Mouse (Mus musculus) gastrocnemius, postnatal 10 days (tissue): ENCODE results near the gene Ttc4. TPM values are rescaled to one million over a fixed set of nuclear protein-coding genes. Genes with fewer than 3 reads are reported as not detected.

Experiments used
- DNase-seq: peaks from one replicate; pipeline ENCODE4 v3.0.0; 2021; ENCODE audit warnings: mixed read lengths
- total RNA-seq, 2 experiments: library from RNA; stranded (reverse); gene quantifications; 2 replicates each; pipeline ENCODE4 v1.2.3; 2021

Ttc4 gene
- total RNA-seq, 2 experiments from 2014 or later = 22.1 to 26.7 TPM

DNA sequence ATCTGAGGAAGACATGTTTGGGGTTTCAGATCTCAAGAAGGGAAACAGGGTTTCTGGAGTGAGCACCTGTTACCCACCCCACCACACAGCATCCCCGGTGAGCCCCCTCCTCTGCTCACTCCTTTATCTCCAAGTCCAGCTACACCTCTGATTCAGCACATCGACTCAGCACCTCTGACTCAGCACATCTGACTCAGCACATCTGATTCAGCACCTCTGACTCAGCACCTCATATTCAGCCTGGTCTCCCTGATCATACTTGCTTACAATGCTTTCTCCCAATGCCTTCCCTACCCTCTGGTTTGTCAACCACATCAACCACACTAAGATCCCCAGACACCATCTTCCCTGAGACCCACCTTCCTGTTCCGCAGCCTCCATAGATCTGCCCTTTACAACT lies 65.2 kb downstream of the Ttc4 start:
- DNase-seq = no peak

DNA sequence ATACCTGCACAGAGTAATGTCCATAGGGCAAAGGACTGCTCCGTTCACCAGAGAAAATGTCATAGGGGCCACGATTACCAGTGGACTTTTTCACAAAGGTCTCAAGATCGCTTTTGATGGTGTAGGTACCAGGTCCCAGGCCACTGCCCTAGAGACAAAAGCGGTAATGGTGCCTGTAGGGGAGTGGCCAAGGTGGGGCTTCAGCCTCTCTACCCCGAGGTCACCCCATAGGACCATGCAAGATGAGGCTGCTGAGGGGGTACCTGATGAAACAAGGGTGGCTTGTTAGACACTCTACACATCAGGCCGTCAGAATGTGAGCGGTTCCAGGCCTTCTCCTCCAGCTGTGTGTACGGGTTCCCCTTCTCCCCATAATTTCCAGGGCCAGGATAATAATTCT lies 65.6 kb downstream of the Ttc4 start:
- no peak for DNase-seq

Other genes with a start within 250 kb of the Ttc4 start
- gene Pcsk9, start 214.6 kb downstream of the Ttc4 start, total RNA-seq = under 1 TPM in 1 of 2 experiments, not detected in 1; 0.12 TPM
- gene Bsnd, start 186.7 kb downstream of the Ttc4 start, total RNA-seq = under 1 TPM; 0.12 to 0.36 TPM
- 10 to 100 TPM; 15.1 to 16.9 TPM for gene Dhcr24, start 117.9 kb downstream of the Ttc4 start, total RNA-seq
- gene Lexm, start 61.7 kb downstream of the Ttc4 start, total RNA-seq = not detected
- gene Ttc22, start 56.5 kb downstream of the Ttc4 start, total RNA-seq = under 1 TPM; 0.16 to 0.26 TPM
- gene Pars2, start 27.9 kb downstream of the Ttc4 start, total RNA-seq = 1 to 10 TPM; 3.9 to 4.5 TPM
- under 1 TPM; 0.16 to 0.47 TPM for gene Mroh7, start 52.0 kb upstream of the Ttc4 start, total RNA-seq
- gene Fam151a, start 54.9 kb upstream of the Ttc4 start, total RNA-seq = not detected
- gene Acot11, start 126.1 kb upstream of the Ttc4 start, total RNA-seq = 1 to 10 TPM; 5.3 to 7.4 TPM
- 10 to 100 TPM; 29.4 to 35.1 TPM for gene Ssbp3, start 231.8 kb upstream of the Ttc4 start, total RNA-seq